Mouse (Mus musculus): ENCODE measurements around the gene Arel1.

Gene Arel1

GRCm38 (mm10) chr12:84948584-84949285 lies 22.0 kb downstream of the Arel1 start:
- no peak for DNase-seq (ENCODE audit: low spot score in 2 of 2)

- no peak for DNase-seq (ENCODE audit: low spot score in 2 of 2)
These were observed 22.7 kb downstream of the Arel1 start for GRCm38 (mm10) chr12:84947894-84948583.

GRCm38 (mm10) chr12:84944813-84945553 lies 25.7 kb downstream of the Arel1 start:
- no peak for DNase-seq (ENCODE audit: low spot score in 2 of 2)

- no peak for DNase-seq (ENCODE audit: low spot score in 2 of 2)
These were observed 26.4 kb downstream of the Arel1 start for GRCm38 (mm10) chr12:84944150-84944812.

GRCm38 (mm10) chr12:84943006-84943952 lies 27.4 kb downstream of the Arel1 start:
- no peak for DNase-seq (ENCODE audit: low spot score in 2 of 2)

- no peak for DNase-seq (ENCODE audit: low spot score in 2 of 2)
These were observed 29.0 kb downstream of the Arel1 start for GRCm38 (mm10) chr12:84941717-84942116.

- DNase-seq (ENCODE audit: low spot score in 2 of 2), result no peak
These were observed 30.4 kb downstream of the Arel1 start for GRCm38 (mm10) chr12:84940343-84940742.

GRCm38 (mm10) chr12:84939117-84939516 lies 31.6 kb downstream of the Arel1 start:
- DNase-seq (ENCODE audit: low spot score in 2 of 2), result no peak

- no peak for DNase-seq (ENCODE audit: low spot score in 2 of 2)
These were observed 35.4 kb downstream of the Arel1 start for GRCm38 (mm10) chr12:84935343-84935742.

GRCm38 (mm10) chr12:84932210-84932609 lies 38.5 kb downstream of the Arel1 start:
- DNase-seq (ENCODE audit: low spot score in 2 of 2), result no peak

GRCm38 (mm10) chr12:84926542-84926941 lies 44.2 kb downstream of the Arel1 start:
- no peak for DNase-seq (ENCODE audit: low spot score in 2 of 2)

- no peak for DNase-seq (ENCODE audit: low spot score in 2 of 2)
These were observed 46.4 kb downstream of the Arel1 start for GRCm38 (mm10) chr12:84924324-84924723.

- DNase-seq (ENCODE audit: low spot score in 2 of 2), result no peak
These were observed 48.8 kb downstream of the Arel1 start for GRCm38 (mm10) chr12:84921881-84922419.

- no peak for DNase-seq (ENCODE audit: low spot score in 2 of 2)
These were observed 51.9 kb downstream of the Arel1 start for GRCm38 (mm10) chr12:84918809-84919208.

GRCm38 (mm10) chr12:84917799-84918198 lies 52.9 kb downstream of the Arel1 start:
- DNase-seq (ENCODE audit: low spot score in 2 of 2), result no peak

GRCm38 (mm10) chr12:84914959-84915358 lies 55.7 kb downstream of the Arel1 start:
- DNase-seq (ENCODE audit: low spot score in 2 of 2), result no peak

GRCm38 (mm10) chr12:84912652-84913104 lies 58.0 kb downstream of the Arel1 start:
- DNase-seq (ENCODE audit: low spot score in 2 of 2), result no peak

- no peak for DNase-seq (ENCODE audit: low spot score in 2 of 2)
These were observed 59.1 kb downstream of the Arel1 start for GRCm38 (mm10) chr12:84911640-84912039.

- DNase-seq (ENCODE audit: low spot score in 2 of 2), result no peak
These were observed 60.6 kb downstream of the Arel1 start for GRCm38 (mm10) chr12:84910066-84910465.
